Mouse (Mus musculus): ENCODE measurements around the gene Gm48551.

Gm48551 gene

DNA sequence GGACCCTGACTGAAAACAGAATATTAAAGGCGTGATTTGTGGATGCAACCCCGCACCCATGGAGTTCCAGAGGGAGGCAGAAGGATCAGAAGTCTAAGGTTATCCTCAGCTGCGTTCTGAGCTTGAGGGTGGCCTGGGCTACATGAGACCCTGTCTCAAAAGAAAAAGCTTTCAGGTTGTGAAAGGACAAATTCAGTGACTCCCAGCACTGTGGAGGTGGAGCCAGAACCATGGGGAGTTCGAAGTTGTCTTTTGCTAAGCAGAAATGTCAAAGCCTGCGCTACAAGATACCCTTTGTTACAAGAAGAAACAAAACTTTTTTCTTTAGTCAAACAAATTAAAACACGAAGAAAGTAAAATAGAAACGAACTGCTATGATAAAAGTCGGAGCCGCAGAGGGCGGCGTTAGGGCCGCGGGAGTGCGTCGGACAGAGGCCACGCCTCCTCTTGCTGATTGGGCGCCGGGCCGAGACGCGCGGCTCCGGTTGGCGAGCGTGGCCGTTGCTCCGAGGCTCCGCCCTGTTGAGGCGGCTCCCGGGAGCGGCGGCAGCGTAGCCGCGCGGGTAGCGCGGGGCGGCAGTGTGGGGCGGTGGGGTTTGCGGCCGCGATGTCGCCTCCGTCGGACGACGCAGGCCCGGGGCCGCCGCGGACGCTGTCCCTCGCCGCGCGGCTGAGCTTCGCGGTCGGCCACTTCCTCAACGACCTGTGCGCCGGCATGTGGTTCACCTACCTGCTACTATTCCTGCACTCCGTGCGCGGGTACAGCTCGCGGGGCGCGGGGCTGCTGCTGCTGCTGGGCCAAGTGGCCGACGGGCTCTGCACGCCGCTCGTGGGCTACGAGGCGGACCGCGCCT is 27.0 kb upstream of the Gm48551 start, which contains the start of gene Mfsd12:
Gene Mfsd12, plus strand, starts transcription at position 501 of the 854 bp plus-strand sequence.
- in situ Hi-C loops (cut with MseI, MboI), result no loop called here

DNA sequence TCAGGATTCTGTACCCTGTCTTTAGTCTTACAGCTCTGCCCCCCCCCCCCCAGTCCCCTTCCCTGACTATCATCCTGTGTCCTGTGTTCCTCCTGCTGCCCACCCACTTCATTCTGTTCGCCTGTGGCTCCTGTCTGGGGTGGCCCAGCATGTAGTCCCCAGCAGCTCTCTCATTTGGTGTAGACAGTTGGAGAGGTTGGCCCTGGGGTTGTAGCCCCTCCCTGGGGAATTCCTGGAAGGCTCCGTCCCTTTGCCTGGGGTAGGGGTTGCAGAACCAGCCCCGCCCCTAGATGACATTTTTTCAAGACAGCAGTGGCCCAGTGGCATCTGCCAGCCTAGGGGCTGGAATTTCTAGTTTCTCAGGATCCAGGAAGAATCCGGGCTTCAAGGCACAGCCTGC is 26.1 kb upstream of the Gm48551 start:
- in situ Hi-C loops (cut with MseI, MboI), result no loop called here

DNA sequence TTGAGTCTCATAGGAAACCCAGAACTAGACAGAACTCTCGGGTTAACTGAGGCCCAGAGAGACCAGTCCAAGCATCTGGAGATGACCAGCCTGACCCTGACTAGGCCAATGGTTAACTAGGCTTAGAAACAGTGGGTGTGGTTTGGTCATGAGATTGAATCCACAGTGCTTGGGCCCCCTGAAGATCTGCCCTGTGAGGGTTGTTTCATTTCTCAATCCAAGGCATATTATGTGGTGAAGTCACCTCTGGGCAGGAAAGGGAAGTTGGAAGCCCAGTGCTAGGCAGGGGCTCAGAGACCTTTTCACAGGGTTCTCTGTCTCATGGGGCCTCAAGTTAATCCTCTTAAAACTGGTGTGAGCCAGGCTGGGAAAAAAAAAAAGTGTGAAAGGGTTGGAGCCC is 25.4 kb upstream of the Gm48551 start:
- in situ Hi-C loops (cut with MseI, MboI), result no loop called here

DNA sequence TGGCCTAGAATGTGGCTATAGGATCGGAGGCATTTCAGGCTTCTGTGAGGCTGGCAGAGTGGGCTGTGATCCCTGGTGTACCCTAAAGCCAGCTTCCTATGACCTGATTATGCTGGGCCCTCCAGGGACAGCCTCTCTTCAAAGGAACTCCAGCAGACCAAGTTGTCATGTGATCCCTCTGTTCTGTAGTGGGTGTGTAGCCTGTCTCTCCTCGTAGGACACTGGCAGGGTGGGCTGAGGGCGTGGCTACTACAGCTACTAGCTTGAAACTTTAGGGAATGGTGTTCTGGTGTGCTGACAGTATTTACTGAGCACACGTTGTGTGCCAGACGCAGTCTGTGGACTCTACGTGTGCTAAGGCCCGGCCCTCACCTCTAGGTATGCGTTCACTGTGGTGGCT is 23.5 kb upstream of the Gm48551 start:
- in situ Hi-C loops (cut with MseI, MboI), result no loop called here

DNA sequence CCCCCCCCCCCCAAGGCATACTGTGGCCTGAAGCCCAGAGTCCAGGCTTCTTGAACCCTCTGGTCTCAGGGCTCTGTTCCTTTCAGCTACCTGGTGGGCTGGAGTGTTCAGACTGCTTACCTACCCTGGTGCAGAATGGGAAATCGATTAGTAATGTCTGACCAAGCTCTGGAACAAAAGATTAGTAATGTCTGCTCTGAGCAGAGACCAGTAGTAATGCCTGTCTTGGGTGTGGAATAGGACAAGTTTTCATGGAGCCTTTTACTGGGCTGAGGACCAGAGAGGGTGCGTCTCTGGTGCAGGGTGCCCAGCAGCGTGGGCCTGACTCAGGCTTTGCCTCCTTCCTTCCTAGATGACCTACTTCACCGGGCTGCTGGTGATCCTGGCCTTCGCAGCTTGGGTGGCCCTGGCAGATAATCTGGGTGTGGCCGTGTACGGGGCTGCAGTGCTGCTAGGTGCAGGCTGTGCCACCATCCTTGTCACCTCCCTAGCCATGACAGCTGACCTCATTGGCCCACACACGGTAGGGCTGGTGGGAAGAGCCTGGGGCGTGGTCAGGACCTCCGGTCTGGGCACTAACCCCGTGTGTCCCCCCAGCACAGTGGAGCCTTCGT is 21.8 kb upstream of the Gm48551 start:
- in situ Hi-C loops (cut with MseI, MboI), result no loop called here

DNA sequence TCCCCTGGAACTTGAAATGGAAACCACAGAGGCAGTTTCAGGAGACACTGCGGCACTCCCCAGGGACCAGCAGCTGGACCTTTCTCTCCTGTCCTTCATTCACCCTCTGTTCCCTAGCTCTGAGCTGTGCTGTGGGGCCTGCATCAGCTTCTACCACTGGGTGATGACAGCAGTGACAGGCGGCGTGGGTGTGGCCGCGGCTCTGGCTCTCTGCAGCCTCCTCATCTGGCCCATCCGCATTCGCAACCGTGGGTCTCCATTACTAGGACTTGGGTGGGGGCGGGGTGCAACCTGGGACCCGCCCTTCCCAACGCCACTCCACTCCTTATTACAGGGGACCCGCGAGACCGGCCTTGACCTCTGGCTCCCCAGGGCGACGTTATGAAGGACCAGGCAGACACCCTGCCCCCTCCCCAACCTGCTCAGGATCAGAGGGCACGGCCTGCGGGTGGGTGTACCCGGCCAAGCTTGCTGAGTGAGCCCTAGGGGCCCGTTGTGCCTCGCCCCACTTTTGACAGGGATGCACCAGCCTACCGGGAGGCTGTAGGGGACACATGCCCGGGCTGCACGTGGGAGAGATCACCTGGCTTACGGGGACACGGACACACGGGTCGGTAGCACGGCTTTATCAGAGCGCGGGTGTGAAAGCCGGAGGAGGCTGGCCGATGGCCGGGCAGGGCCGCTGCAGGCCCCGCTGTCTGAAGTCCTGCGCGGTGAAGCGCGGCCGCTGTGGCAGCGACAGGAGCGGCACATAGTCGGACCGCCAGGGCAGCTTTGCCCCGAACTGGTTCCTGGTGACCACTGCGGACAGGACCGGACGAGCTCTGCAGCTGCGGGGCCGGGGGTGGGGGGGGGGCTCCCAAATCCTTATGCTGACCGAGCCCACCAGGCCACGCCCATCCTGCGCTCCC is 20.6 kb upstream of the Gm48551 start:
- in situ Hi-C loops (cut with MseI, MboI), result no loop called here

DNA sequence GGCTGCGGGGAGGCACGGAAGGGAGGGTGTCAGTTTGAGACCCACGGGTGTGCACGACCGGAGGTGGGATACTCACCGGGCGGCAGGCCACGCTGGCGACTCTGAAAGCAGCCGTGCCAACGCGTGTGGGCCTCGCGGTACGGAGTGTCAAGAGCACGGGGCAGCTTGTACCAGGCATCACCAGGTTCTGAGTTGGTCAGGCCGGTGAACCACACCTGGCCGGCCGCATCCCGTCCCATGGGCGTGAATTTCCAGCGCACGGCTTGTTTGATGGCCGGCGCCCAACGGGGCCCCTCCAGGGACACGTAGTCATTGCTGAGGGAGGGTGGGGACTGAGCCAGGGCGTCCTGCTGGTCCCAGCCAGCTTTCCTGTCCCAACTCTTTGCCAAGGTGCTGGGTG is 19.6 kb upstream of the Gm48551 start:
- in situ Hi-C loops (cut with MseI, MboI), result no loop called here

DNA sequence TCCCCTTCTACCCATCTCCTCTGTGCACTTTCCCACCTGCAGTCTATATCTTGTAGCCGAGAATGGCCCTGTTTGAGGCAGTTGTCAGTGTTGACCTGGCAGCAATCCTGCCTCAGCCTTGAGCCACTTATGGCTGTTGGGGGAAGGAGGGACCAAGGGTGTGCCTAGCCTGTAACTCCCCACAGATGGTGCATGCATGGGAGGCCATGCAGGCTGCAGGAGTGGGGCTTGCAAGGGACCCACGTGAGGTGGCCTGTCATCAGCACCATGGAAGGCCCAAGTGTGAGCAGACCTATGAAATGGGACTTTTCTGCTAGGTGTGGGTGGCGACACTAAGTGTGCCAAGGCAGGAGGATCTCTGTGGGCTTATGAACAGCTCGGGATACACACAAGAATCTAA is 19.2 kb upstream of the Gm48551 start:
- in situ Hi-C loops (cut with MseI, MboI), result no loop called here

DNA sequence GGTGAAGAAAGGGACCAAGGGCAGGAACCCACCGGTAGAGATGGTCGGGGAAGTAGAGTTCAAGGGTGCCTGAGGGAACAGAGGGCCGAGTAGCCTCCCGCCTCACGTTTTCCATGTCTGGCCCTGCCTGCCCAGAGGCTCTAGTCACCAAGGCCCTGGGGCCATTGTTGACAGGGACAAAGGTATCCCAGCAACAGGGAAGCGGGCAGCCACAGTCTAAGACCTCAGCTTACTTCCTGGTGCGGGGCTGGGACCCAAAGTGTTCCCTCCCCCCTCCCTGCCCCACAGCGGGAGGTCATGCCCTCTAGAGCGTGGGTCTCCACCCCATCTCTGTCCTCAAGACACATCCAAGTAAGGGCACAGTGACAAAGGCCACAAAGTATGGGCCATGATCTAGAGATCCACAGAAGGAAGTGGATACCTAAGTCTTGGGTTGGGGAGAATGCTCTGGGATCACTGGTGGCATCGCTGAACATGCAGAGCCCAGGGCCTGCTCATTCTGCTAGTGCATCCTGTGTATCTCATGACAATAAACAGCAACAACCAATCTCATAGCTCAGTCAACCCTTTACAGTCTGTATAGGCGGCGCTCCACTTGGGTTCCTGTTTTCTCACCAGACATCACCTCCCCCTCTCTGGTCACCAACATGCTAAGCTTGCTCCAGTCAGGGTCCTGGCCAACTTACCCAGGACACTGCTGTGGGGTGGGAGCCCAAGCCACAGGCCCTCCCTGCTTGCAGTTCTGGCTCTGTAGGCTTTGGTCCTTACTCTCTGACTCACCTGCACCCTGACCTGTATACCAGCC is 18.4 kb upstream of the Gm48551 start, which contains the start of gene 4930404N11Rik:
Gene 4930404N11Rik, minus strand, starts transcription at position 145 of the 805 bp plus-strand sequence.
- in situ Hi-C loops (cut with MseI, MboI), result no loop called here

DNA sequence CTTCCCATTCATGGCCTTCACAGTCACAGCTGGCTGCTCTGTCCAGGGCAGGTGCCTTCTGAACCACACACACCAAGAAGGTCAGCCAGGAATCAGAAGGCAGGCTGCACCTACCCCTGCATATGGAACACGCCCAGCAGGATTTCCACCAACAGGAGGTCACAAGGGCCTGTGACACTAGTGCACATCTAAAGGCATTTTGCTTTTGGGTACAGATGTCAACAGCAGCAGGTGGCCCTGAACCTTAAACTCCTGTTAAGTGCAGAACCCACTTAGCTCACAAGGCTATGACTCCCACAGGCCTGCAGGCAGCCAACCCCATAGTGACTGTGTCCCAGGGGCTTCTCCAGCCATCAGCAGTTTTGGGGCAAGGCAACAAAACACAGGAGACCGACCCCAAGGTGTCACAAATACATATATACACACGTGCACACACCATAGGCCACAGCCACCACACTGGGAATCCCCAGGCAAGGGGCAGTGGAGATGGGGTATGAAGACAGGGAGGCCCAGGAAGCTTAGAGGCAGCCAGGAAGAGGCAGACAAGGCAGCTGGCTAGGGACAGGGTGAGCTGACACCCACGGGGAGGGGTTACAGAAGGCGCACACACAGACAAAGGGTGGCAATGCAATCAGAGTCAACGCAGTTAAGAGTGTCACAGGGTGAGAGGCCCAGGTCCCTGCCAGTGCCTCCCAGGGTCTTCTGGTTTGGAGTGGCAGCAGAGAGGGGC is 17.6 kb upstream of the Gm48551 start:
- in situ Hi-C loops (cut with MseI, MboI), result no loop called here

DNA sequence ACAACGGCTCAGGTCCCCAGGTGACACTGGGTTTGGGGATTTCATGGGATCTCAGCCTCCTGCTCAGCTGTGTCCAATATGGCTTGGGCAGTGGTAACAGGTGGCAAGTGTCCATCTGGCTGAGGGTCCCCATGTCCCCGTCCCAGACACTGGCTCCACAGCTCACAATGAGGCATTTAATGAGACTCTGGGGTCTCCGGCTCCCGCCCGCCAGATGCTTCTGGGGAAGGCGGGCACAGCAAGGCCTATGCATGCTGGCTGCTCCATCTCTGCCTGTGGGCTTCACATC is 17.1 kb upstream of the Gm48551 start:
- in situ Hi-C loops (cut with MseI, MboI), result no loop called here

DNA sequence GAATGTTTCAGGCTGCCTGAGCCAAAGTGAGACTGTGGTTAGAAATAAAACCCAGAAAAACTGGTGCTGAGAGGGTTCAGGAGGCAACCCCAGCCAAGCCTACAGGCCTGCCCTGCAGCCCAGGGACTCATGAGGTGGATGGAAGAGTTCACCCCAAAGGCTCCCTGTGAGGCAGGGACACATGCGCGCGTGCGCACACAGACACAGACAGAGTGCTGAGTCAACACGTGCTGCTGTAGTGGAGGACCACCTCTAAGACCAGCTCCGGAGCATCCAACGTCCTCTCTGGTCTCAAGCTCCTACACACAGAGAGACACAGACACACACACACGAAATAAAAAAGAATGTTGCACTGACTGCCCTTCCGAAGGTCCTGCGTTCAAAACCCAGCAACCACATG is 8.9 kb upstream of the Gm48551 start:
- in situ Hi-C loops (cut with MseI, MboI), result no loop called here

DNA sequence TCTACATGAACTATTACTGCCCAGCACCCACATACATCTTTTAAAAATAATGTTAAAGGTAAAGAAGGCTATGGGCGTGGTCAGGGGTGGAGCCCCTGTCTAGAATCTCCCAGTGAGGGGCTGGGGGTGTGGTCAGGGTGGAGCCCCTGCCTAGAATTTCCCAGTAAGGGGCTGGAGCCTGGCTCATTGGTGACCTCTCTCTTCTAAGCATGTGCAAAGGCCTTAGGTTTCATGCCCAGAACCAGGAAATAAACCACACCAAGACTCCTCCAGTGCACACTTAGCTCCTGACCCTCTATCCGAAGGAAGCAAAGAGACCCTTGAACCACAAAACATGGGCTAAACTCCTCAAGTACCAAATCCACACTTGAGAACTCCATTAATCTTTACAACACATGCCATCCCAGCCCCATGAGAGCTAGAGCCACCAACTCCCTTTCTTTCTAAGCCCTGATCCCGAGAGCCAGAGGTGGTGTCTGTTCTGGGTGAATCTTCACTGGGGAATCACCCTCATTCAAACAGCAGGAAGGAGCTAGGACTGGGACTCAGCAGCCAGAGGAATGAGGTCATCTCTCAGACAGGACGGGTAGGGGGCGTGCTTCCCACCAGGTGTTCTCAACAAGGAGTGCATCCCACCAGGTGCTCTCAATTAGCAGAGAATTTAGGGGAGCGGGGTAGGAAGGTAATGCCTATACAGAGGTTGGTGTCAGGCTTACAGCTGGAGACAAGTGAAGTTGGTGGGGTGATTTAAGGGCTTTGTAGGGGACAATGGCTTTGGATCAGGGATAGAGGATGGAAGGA is 7.5 kb upstream of the Gm48551 start:
- in situ Hi-C loops (cut with MseI, MboI), result no loop called here

DNA sequence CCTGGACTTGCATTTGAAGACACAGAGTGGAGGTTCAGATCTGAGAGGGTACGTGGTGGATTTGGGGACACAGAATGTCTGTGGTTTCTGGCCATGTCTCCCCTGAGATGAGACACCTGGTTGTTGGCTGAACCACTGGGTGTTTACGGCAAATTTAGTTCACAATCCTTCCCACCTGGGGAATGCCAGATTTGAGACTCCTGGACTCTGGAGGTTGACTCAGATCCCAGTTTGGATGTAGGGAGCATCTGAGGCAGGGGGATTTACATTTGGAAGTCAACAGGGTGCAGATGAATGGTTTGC is 7.0 kb upstream of the Gm48551 start:
- in situ Hi-C loops (cut with MseI, MboI), result no loop called here

DNA sequence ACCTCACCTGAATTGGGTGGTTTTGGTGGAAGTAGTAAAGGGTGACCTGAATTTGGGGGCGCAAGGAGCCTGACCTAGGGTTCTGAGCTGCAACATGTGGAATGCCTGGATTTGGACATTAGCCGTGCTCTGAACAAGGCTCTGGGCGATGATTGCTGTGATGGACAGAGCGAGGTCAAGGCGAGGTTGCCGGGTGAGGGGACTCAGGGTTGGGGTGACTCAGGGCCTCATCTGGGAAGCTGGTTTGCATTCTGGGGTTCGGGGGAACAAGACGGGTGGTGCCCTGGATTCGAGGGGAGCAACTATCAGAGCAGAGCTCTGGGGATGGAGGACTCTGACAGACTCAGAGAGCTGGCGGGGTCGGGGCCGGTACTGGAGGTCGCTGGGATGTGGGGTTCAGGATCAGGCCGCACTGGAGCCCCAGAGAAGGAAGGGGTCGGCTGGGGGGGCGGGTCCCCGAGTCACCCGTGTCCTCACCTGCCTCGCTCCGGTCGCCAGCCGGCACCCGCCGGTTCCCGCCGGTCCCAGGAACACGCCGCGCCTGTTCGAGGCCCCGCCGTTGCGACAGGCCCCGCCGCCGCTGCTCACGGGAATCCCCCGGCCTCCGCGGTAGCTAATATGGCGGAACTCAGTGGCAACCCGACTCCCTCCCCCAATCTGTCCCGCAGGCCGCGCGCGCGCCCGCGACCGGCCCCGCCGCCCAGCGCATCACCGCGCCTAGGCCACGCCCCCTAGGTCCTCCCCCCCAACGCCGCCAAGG is 6.3 kb upstream of the Gm48551 start, which contains the start of gene Fzr1:
Gene Fzr1, minus strand, starts transcription at position 724 of the 760 bp plus-strand sequence.
- in situ Hi-C loops (cut with MseI, MboI), result no loop called here

DNA sequence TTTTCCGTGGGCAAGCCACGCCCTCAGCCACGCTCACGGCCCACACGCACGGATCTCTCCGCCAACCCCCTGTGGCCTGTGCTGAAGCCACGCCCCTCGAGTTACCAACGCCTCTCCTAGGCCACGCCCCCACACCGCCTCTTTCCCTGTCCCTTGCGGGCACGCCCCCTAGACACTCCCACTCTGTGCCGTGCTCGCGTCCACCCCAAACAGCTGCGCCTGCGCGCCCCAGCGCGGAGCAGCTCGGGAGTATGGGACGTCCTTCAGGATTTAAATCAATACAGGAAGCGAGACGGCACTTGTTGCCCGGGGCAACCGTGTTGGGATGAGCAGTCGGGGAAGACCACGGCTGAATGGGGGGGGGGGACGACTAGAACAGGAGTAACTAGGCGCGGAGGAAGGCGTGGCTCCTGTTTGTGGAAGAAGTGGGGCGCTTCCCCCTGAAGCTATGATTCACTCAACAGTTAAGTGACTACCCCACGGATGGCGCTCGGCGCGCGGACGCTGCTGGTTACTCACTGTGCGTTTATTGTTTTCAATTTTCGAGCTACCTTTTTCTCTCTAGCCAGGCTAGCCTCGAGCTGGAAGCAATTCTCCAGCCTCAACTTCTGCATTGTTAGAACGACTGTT is 5.6 kb upstream of the Gm48551 start:
- in situ Hi-C loops (cut with MseI, MboI), result no loop called here

DNA sequence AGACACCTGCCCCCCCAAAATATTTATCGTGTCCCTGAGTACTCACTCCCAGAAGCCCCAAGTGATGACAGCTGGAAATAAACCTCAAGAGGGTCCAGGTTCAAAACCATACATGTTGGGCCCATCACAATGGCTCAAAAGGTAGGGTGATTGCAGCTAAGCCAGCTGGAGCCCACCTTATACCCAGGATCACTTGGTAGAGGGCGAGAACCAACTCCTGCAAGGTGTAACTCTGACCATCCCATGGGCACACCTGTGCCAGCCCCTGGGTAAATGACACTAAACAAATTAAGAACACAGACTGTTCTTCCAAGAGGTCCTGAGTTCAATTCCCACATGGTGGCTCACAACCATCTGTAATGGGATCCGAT is 5.1 kb upstream of the Gm48551 start:
- in situ Hi-C loops (cut with MseI, MboI), result no loop called here

DNA sequence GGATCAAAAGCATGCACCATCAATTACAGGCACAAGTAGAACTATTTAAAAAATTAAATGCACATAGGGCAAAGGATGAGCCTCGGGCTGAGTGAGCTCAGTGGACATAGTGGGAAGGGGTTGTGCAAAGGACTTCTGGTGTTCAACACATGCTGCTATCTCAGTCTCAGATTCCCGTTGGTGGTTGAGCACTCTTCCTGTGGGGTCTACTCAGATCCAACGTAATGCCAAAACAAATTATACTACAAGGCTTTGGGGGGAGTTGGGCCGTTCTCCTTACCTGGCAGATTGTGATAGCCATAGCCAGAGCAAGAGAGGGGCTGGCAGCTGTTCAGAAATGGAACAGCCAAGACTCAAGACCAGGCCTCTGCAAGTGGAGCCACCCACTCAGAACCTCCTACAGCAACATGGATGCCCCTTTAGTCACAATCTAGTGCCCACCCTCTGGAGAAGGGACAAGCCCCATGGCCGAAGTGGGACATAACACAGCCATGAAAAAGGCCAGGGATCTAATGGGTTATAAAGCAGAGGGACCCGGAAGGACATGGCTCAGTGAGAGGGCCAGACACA is 4.4 kb upstream of the Gm48551 start:
- in situ Hi-C loops (cut with MseI, MboI), result no loop called here

DNA sequence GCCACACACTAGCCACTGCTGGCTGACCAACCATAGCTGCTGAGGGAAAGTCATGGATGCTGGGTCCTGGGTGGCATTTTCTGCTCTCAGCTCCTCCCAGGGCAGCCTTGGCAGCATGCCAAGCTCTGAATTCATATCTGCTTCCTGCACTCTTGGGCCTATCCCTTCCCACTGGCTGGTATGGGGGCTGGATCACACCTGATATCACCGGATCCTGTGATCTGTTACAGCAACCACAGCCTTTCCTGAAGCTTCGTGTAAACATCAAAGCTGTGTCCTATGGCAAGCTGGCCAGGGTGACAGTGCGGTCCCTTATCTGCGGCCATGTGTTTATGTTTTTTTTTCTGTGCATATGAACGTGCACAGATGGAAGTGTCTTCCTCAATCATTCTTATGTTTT is 2.2 kb upstream of the Gm48551 start:
- in situ Hi-C loops (cut with MseI, MboI), result no loop called here
